Mouse (Mus musculus) liver, postnatal 0 days (tissue): ENCODE results near the gene Mtrr. TPM values are rescaled to one million over a fixed set of nuclear protein-coding genes. Genes with fewer than 3 reads are reported as not detected.
A peak's percentile ranks its signal among the peaks of the same experiment; 100 is the strongest.

Experiments
- ATAC-seq: fragments of 200-750 bp; cut with Nextera tagmentation; 2 replicates; pipeline ENCODE4 v1.8.0; 2017; ENCODE audit warnings: mild to moderate bottlenecking, moderate library complexity
- DNase-seq: peaks from one replicate; pipeline ENCODE4 v3.0.0-alpha.2; 2016
- H3K27ac ChIP-seq: fragments of 300-500 bp; sonication (generic); 2 replicates; pipeline ENCODE4 v1.5.1; 2014; ENCODE audit warnings: antibody characterized with exemption, moderate library complexity, mild to moderate bottlenecking, low read depth
- H3K27me3 ChIP-seq: fragments of 300-500 bp; sonication (generic); 2 replicates; pipeline ENCODE4 v1.6.1; 2014; ENCODE audit warnings: low read length, control low read depth, mixed read lengths; ENCODE audit not compliant: insufficient read depth
- H3K36me3 ChIP-seq: fragments of 300-500 bp; sonication (generic); replicated peaks from 2 replicates; pipeline ENCODE4 v1.6.1; 2014; ENCODE audit warnings: mild to moderate bottlenecking, control low read depth, low read length, moderate library complexity, mixed read lengths; ENCODE audit not compliant: insufficient read depth
- H3K4me1 ChIP-seq: fragments of 300-500 bp; sonication (generic); 2 replicates; pipeline ENCODE4 v1.6.1; 2014; ENCODE audit warnings: antibody characterized with exemption, mild to moderate bottlenecking, control low read depth; ENCODE audit not compliant: insufficient read depth
- H3K4me2 ChIP-seq: fragments of 300-500 bp; sonication (generic); 2 replicates; pipeline ENCODE4 v1.6.1; 2014; ENCODE audit warnings: low read depth, mild to moderate bottlenecking, low read length, moderate library complexity, mixed read lengths
- H3K4me3 ChIP-seq: fragments of 300-500 bp; sonication (generic); 2 replicates; pipeline ENCODE4 v1.5.1; 2014; ENCODE audit warnings: low read depth, low read length
- H3K9ac ChIP-seq: fragments of 300-500 bp; sonication (generic); replicated peaks from 2 replicates; pipeline ENCODE4 v1.6.1; 2014; ENCODE audit warnings: mild to moderate bottlenecking, moderate library complexity
- H3K9me3 ChIP-seq: fragments of 300-500 bp; sonication (generic); 2 replicates; pipeline ENCODE4 v1.6.1; 2016; ENCODE audit warnings: mild to moderate bottlenecking, control low read depth, low read length, mixed read lengths
- CTCF ChIP-seq: sonication (generic); IDR thresholded peaks from 2 replicates; pipeline ENCODE4 v1.5.1; 2016; ENCODE audit warnings: antibody characterized with exemption, low read depth
- EP300 ChIP-seq: IDR thresholded peaks from 2 replicates; pipeline ENCODE4 v1.6.1; 2016; ENCODE audit warnings: antibody characterized with exemption, low read depth, mild to moderate bottlenecking
- WGBS: fragments of 180-500 bp; shearing (Covaris S2); extraction: QIAGEN DNeasy Blood & Tissue Kit; methylation state at CpG from one replicate; pipeline ENCODE4 v1.1.7; 2014; ENCODE audit not compliant: insufficient replicate concordance; 5-methylcytosine and 5-hydroxymethylcytosine counted together
- polyA plus RNA-seq: library from polyadenylated mRNA; unstranded; fragments of >200 nt; fragmentation: Nextera tagmentation; extraction: Ambion mirVana; gene quantifications from 2 replicates; pipeline ENCODE4 v1.2.1, GENCODE M21; 2015

Gene Mtrr
- polyA plus RNA-seq, 1 experiment from 2014 or later, result 6.4 TPM

GRCm38 (mm10) chr13:68583961-68584360, 2.0 kb upstream of the Mtrr start:
- no peak overlapping the region for H3K9ac ChIP-seq
- no peaks in the 10 kb centered on the region for H3K27me3 ChIP-seq
- peaks cover 7% of the 10 kb centered on the region for H3K4me1 ChIP-seq
- no peak overlapping the region for H3K4me2 ChIP-seq
- no peak for TF ChIP-seq CTCF
- TF ChIP-seq EP300, result no peak
- H3K9me3 ChIP-seq, result no peaks in the 10 kb centered on the region
- DNase-seq, result no peak
- no peak overlapping the region for H3K27ac ChIP-seq
- no peak for ATAC-seq
- no peak overlapping the region for H3K4me3 ChIP-seq
- peaks cover 33% of the 10 kb centered on the region for H3K36me3 ChIP-seq
- 89% methylated on average over 11 of the region's 11 CpGs for WGBS

GRCm38 (mm10) chr13:68582517-68582780, 500 bp upstream of the Mtrr start:
- no peak for DNase-seq
- Histone ChIP-seq H3K4me1 (peaks cover 7% of the 10 kb centered on the region), H3K9ac (peak overlapping the region; percentile 80), H3K9me3 (no peaks in the 10 kb centered on the region), H3K4me2 (peak overlapping the region; percentile 94), H3K27me3 (no peaks in the 10 kb centered on the region), H3K27ac (peak overlapping the region; percentile 83), H3K4me3 (peak overlapping the region; percentile 88), H3K36me3 (peaks cover 24% of the 10 kb centered on the region)
- no peak for ATAC-seq
- WGBS, result 1% methylated on average over 11 of the region's 11 CpGs
- TF ChIP-seq EP300 (no peak), CTCF (no peak)

GRCm38 (mm10) chr13:68581086-68581740, 736 bp downstream of the Mtrr start:
- Histone ChIP-seq H3K4me1 (peaks cover 7% of the 10 kb centered on the region), H3K9me3 (no peaks in the 10 kb centered on the region), H3K4me2 (peak overlapping the region; percentile 94), H3K9ac (peak overlapping the region; percentile 80), H3K27ac (peak overlapping the region; percentile 83), H3K27me3 (no peaks in the 10 kb centered on the region), H3K4me3 (peak overlapping the region; percentile 88), H3K36me3 (peaks cover 23% of the 10 kb centered on the region)
- DNase-seq, result no peak
- TF ChIP-seq CTCF (no peak), EP300 (no peak)
- ATAC-seq, result no peak; the same call in 1 of the 2 replicates
- 21% methylated on average over 14 of the region's 14 CpGs for WGBS

- Histone ChIP-seq H3K4me1 (peaks cover 4% of the 10 kb centered on the region), H3K9me3 (no peaks in the 10 kb centered on the region), H3K36me3 (peaks cover 15% of the 10 kb centered on the region), H3K4me3 (no peak overlapping the region), H3K4me2 (no peak overlapping the region), H3K9ac (no peak overlapping the region), H3K27me3 (no peaks in the 10 kb centered on the region), H3K27ac (no peak overlapping the region)
- ATAC-seq (no peak), DNase-seq (no peak)
- TF ChIP-seq CTCF, result no peak
- TF ChIP-seq EP300, result no peak
- WGBS, result 89% methylated on average over 7 of the region's 7 CpGs
Observed at GRCm38 (mm10) chr13:68577945-68578344, 4.0 kb downstream of the Mtrr start.

- Histone ChIP-seq H3K4me3 (no peak overlapping the region), H3K4me1 (no peaks in the 10 kb centered on the region), H3K27me3 (no peaks in the 10 kb centered on the region), H3K4me2 (no peak overlapping the region), H3K9ac (no peak overlapping the region), H3K9me3 (no peaks in the 10 kb centered on the region), H3K36me3 (peaks cover 26% of the 10 kb centered on the region), H3K27ac (no peak overlapping the region)
- no peak for DNase-seq
- ATAC-seq, result no peak
- 84% methylated on average over 4 of the region's 4 CpGs for WGBS
- TF ChIP-seq EP300 (no peak), CTCF (no peak)
Observed at GRCm38 (mm10) chr13:68574398-68574797, 7.6 kb downstream of the Mtrr start.

GRCm38 (mm10) chr13:68572966-68573913, 8.7 kb downstream of the Mtrr start:
- Histone ChIP-seq H3K9ac (no peak overlapping the region), H3K9me3 (no peaks in the 10 kb centered on the region), H3K4me3 (no peak overlapping the region), H3K4me2 (no peak overlapping the region), H3K36me3 (peaks cover 27% of the 10 kb centered on the region), H3K27ac (no peak overlapping the region), H3K27me3 (no peaks in the 10 kb centered on the region), H3K4me1 (no peaks in the 10 kb centered on the region)
- DNase-seq (no peak), ATAC-seq (no peak)
- WGBS, result 77% methylated on average over 10 of the region's 10 CpGs
- TF ChIP-seq CTCF, result no peak
- TF ChIP-seq EP300, result no peak
